In genomic region chr5:114373174-114373573, GRCm38 (mm10) we compare ENCODE assay signal across 9 mouse cellular contexts. TPM values are rescaled to one million over a fixed set of nuclear protein-coding genes. Genes with fewer than 3 reads are reported as not detected.
DNase-seq lines count a peak whose midpoint lies in the region.
"Had no signal": no experiment of that assay in that cellular context is flagged by ENCODE, and none has a peak within 500 bp of the region (broad histone marks: within the 10 kb centered on the region; RNA-seq: fewer than 3 reads in every experiment).

No protein-coding gene starts in this region.

- DNase-seq in heart, adult 11 months = peak; percentile 95
- no peak for DNase-seq in heart, postnatal 25 days (ENCODE audit: low spot score)
- DNase-seq in fat pad, adult 2 months (ENCODE audit: extremely low read depth, low read depth, low spot score) = peak; percentile 36
- DNase-seq in kidney, adult 9 months = peak; percentile 19
- DNase-seq in lung, postnatal 4 days = peak; percentile 72 to 87
- DNase-seq in adrenal gland, adult 2 months = no peak
- no peak for DNase-seq in B cell, adult 2 months
- no peak for DNase-seq in right cerebral cortex, postnatal 14 days
- DNase-seq: layer of hippocampus, postnatal 36 days had no signal

- intact Hi-C loops in heart, postnatal 25 days (cut with DNase I) = loop anchor here (10.0 kb wide), 1 partner anchor 248 kb away; the partner anchor contains the start of gene Alkbh2

RNA-seq across cellular contexts. Expression of gene Kctd10, which starts 7.1 kb away (rescaled TPM):
- total RNA-seq in heart, postnatal 25 days (2021) = 10 to 100 TPM; 52.2 to 55.0 TPM
- 10 to 100 TPM; 67.0 to 76.7 TPM for total RNA-seq in adrenal gland, adult 2 months (2021)
- 68.9 and 71.4 TPM in 2 replicates for polyA plus RNA-seq in adrenal gland, adult 2 months (2012; rRNA removed)

RNA-seq across cellular contexts. Expression of gene Ube3b, which starts 7.2 kb away (rescaled TPM):
- total RNA-seq in heart, postnatal 25 days (2021) = 10 to 100 TPM; 85.4 to 93.5 TPM
- total RNA-seq in adrenal gland, adult 2 months (2021) = 10 to 100 TPM; 74.6 to 75.4 TPM
- 122 and 137 TPM in 2 replicates for polyA plus RNA-seq in adrenal gland, adult 2 months (2012; rRNA removed)

Comparison
In these comparisons a context has a peak if more than half of its experiments do, and no peak if none do; other contexts are left out.
1. DNase-seq: peak in heart, adult 11 months (single experiment), fat pad, adult 2 months (single experiment), kidney, adult 9 months (single experiment) and lung, postnatal 4 days (2 of 2); none in heart, postnatal 25 days (single experiment), adrenal gland, adult 2 months (single experiment), B cell, adult 2 months (0 of 2) and right cerebral cortex, postnatal 14 days (single experiment).